Mouse (Mus musculus): ENCODE measurements around the gene Mapk13.
"Not testable (repeated sequence)": the region's sequence is repeated elsewhere in the genome, so short reads cannot be mapped to it uniquely, and the experiment has no call there.

Gene Mapk13

GRCm38 (mm10) chr17:28769121-28769874 is at the start of gene Mapk13:
Gene Mapk13 (plus strand): TSS chr17:28769297.
- DNase-seq (ENCODE audit: low read depth, low spot score): no peak

DNA sequence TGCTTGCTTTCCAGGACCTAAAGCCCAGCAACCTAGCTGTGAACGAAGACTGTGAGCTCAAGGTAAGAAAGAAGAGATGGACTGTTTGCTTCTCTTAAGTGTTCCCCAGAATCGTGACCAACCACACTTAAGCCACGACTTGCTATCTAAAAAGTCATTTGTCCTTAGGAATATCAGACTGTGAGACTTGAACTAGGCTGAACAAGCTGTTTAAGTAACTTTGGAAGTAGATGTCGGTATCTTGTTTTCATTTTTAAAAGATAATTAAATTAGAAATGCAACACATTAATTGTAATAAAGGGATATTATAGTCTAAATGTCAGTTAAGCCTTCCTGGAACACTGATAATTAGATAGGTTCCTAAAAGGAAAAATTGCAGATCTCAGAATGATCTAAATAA is 43.3 kb upstream of the Mapk13 start, which contains the start of gene AC170998.1:
TSS of gene AC170998.1 (plus strand) at position 301 of the 400 bp plus-strand sequence.
- no peak for DNase-seq (ENCODE audit: low read depth, low spot score)

GRCm38 (mm10) chr17:28727511-28727910 is 41.6 kb upstream of the Mapk13 start:
- not testable (repeated sequence) for DNase-seq (ENCODE audit: low read depth, low spot score)

GRCm38 (mm10) chr17:28735317-28736105 is 33.6 kb upstream of the Mapk13 start:
- peak; percentile 67 for DNase-seq (ENCODE audit: low read depth, low spot score)

- no peak for DNase-seq (ENCODE audit: low read depth, low spot score)
These were observed 32.6 kb upstream of the Mapk13 start for GRCm38 (mm10) chr17:28736486-28736885.

GRCm38 (mm10) chr17:28737973-28738372 is 31.1 kb upstream of the Mapk13 start:
- DNase-seq (ENCODE audit: low read depth, low spot score): no peak

GRCm38 (mm10) chr17:28739244-28739643 is 29.9 kb upstream of the Mapk13 start:
- no peak for DNase-seq (ENCODE audit: low read depth, low spot score)

GRCm38 (mm10) chr17:28743145-28743866 is 25.8 kb upstream of the Mapk13 start:
- DNase-seq (ENCODE audit: low read depth, low spot score): peak; percentile 86

DNA sequence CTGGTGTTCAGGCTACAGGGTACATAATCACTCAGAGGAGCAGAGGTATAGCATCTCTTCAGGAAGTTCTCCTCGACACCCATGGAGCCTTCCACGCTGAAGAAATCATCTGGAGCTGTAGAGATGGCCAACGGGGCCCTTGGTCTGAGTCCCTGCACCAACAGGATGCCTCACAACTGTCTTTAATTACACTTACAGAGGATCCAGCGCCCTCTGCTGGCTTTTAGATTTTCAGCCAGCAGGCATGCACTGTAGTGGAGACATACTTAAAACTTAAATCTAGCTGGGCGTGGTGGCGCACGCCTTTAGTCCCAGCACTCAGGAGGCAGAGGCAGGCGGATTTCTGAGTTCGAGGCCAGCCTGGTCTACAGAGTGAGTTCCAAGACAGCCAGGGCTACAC is 25.2 kb upstream of the Mapk13 start:
- DNase-seq (ENCODE audit: low read depth, low spot score): no peak

GRCm38 (mm10) chr17:28745773-28746172 is 23.3 kb upstream of the Mapk13 start:
- DNase-seq (ENCODE audit: low read depth, low spot score): peak; percentile 65

DNA sequence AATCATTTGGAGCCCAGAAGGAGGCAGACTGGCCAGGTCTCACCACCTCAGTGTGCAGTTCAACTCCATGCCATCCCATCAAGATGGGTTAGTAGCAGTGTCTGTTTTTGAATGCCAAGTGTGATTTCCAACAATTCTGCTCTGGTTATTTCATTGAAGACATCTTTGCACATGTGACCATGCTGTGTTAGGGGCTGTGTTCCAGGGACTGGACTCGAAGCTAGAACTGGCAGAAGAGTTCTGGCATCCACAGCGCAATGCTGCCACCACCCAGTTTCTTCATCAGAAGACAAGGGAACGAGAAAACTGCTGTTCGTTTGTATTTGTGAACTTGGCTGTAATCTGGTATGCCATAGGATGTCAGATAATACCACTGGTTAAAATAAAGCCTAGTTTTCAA is 21.1 kb upstream of the Mapk13 start:
- no peak for DNase-seq (ENCODE audit: low read depth, low spot score)

DNA sequence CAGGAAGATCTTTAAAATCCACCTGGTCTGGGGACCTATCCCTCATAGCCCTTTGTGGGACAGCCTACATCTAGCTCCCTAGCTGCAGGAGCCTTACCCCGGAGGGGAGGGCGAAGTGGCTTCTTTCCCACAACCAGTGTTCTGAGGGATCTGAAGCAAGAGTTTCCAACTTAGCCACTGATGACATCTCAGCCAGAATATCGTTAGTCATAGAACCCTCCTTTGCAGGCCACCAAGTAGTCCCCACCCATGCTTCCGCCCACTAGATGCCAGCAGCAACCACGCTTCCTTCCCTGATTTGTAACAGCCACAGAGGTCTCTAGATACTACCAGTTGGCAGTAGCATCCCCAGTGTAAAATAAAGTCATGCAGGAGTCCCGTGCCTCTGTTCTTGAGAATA is 18.5 kb upstream of the Mapk13 start:
- DNase-seq (ENCODE audit: low read depth, low spot score): no peak

GRCm38 (mm10) chr17:28756447-28756846 is 12.7 kb upstream of the Mapk13 start:
- DNase-seq (ENCODE audit: low read depth, low spot score): no peak

DNA sequence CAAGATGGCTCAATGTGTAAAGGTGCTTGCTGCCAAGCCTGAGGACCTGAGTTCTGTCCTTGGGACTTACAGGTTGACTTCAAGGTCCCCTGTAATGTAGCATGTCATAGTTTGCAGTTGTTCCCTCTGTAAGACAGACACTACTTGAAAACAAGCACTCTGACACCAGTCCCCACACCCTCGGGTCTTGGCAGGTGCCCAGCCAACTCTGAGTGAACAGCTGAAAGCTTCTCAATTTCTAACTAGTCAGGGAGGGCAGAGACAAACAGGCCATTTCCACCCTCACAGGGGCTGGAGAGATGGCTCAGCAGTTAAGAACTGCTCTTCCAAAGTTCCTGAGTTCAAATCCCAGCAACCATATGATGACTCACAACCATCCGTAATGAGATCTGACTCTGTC is 11.6 kb upstream of the Mapk13 start:
- DNase-seq (ENCODE audit: low read depth, low spot score): no peak

GRCm38 (mm10) chr17:28760736-28761312 is 8.3 kb upstream of the Mapk13 start:
- DNase-seq (ENCODE audit: low read depth, low spot score): no peak

GRCm38 (mm10) chr17:28761871-28762270 is 7.2 kb upstream of the Mapk13 start:
- DNase-seq (ENCODE audit: low read depth, low spot score): no peak

GRCm38 (mm10) chr17:28766203-28766602 is 2.9 kb upstream of the Mapk13 start:
- no peak for DNase-seq (ENCODE audit: low read depth, low spot score)

GRCm38 (mm10) chr17:28766781-28767515 is 2.1 kb upstream of the Mapk13 start:
- no peak for DNase-seq (ENCODE audit: low read depth, low spot score)

DNA sequence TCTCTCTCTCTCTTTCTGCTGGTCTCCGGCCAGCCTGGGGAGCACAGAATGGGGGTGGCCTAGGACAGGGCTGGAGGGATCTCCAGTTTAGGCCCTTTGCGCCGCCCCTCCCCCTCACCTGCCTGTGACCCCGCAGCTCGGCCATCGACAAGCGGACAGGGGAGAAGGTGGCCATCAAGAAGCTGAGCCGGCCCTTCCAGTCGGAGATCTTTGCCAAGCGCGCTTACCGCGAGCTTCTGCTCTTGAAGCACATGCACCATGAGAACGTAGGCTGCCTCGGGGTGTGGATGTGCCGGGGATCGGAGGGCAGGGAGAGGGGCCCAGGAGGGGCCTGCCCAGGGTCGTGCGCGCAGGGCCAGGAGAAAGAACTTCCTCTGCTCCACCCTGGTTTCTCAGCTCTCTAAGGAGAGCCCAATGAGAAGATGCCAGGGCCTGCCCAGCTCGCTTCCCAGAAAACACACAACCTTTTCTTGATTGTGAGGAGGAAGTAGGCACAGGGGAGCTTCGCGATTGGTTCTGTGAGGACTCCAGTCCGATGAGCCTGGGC is 851 bp downstream of the Mapk13 start:
- DNase-seq (ENCODE audit: low read depth, low spot score): no peak

DNA sequence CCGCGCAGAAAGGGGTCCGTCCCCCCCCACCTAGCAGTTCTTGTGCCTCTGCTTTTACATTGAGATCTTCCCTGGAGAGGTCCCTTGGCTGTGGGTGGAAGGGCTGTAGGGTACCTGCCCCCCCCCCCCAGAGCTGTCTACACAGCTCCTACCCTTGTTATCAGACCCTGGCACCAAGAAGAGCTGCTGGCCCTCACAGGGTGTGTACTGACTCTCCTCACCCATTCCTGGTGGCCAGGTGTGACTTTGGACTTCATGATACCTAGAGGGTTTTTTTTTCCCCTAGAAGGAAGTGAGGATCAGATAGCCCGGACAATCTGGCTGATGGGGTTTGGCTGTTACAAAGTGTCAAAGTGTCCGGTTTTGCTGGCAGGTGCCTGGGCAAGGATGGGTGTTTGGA is 2.2 kb downstream of the Mapk13 start:
- no peak for DNase-seq (ENCODE audit: low read depth, low spot score)

GRCm38 (mm10) chr17:28774303-28774702 is 5.2 kb downstream of the Mapk13 start:
- not testable (repeated sequence) for DNase-seq (ENCODE audit: low read depth, low spot score)

Data from telencephalon, adult 2 months (tissue).